Mouse (Mus musculus) cortical plate, adult 2 months (tissue): ENCODE measurements at regions not wholly inside any gene's neighbourhood (a gene's known extent, or its start where the extent isn't known, plus 50 kb on each side); places are given as distances from the start of the nearest gene placed in this dataset.

ENCODE experiments used
- CTCF ChIP-seq: fragments of 200-500 bp; IDR thresholded peaks from 2 replicates; pipeline ENCODE4 v1.5.1; 2011; ENCODE audit warnings: mild to moderate bottlenecking, control low read depth, low read length; ENCODE audit not compliant: insufficient read depth; ENCODE audit errors: extremely low read depth
- POLR2A ChIP-seq: fragments of 200-500 bp; IDR thresholded peaks from 2 replicates; pipeline ENCODE4 v1.6.1; 2011; ENCODE audit warnings: mild to moderate bottlenecking, low read length, control low read depth; ENCODE audit not compliant: insufficient read depth; ENCODE audit errors: extremely low read depth

GRCm38 (mm10) chr1:57259626-57260025, 117.8 kb upstream of the 1700066M21Rik start:
- TF ChIP-seq CTCF = no peak
- TF ChIP-seq POLR2A = no peak
